Mouse (Mus musculus) limb, embryonic 11.5 days (tissue): ENCODE results near the gene B4galnt3. TPM values are rescaled to one million over a fixed set of nuclear protein-coding genes. Genes with fewer than 3 reads are reported as not detected.
"Not testable (repeated sequence)": the region's sequence is repeated elsewhere in the genome, so short reads cannot be mapped to it uniquely, and the experiment has no call there.

Experiments
- ATAC-seq: fragments of 200-750 bp; cut with Nextera tagmentation; 2 replicates; pipeline ENCODE4 v1.8.0; 2017; ENCODE audit warnings: low read depth; ENCODE audit not compliant: insufficient number of reproducible peaks, low FRiP score, low TSS enrichment
- DNase-seq: peaks from one replicate; pipeline ENCODE4 v3.0.0-alpha.2; 2015; ENCODE audit warnings: low spot score
- H3K27ac ChIP-seq: fragments of 300-500 bp; sonication (generic); replicated peaks from 2 replicates; pipeline ENCODE4 v1.5.1; 2014; ENCODE audit warnings: low read depth, mild to moderate bottlenecking, low read length
- H3K27me3 ChIP-seq: fragments of 300-500 bp; sonication (generic); 2 replicates; pipeline ENCODE4 v1.6.1; 2014; ENCODE audit warnings: mild to moderate bottlenecking, low read length, mixed read lengths; ENCODE audit not compliant: control insufficient read depth, insufficient read depth
- H3K36me3 ChIP-seq: fragments of 300-500 bp; sonication (generic); 2 replicates; pipeline ENCODE4 v1.6.1; 2014; ENCODE audit warnings: mild to moderate bottlenecking, low read length, moderate library complexity, mixed read lengths; ENCODE audit not compliant: control insufficient read depth, insufficient read depth
- H3K4me1 ChIP-seq: fragments of 300-500 bp; sonication (generic); 2 replicates; pipeline ENCODE4 v1.6.1; 2014; ENCODE audit warnings: low read length, mixed read lengths; ENCODE audit not compliant: control insufficient read depth, insufficient read depth
- H3K4me2 ChIP-seq: fragments of 300-500 bp; sonication (generic); 2 replicates; pipeline ENCODE4 v1.6.1; 2014; ENCODE audit warnings: low read depth, mild to moderate bottlenecking, moderate library complexity; ENCODE audit not compliant: severe bottlenecking
- H3K4me3 ChIP-seq: fragments of 300-500 bp; sonication (generic); 2 replicates; pipeline ENCODE4 v1.5.1; 2014; ENCODE audit warnings: low read depth, low read length
- H3K9ac ChIP-seq: fragments of 300-500 bp; sonication (generic); 2 replicates; pipeline ENCODE4 v1.6.1; 2014; ENCODE audit warnings: mild to moderate bottlenecking, low read length
- H3K9me3 ChIP-seq: fragments of 300-500 bp; sonication (generic); 2 replicates; pipeline ENCODE4 v1.6.1; 2016; ENCODE audit warnings: low read length; ENCODE audit not compliant: control insufficient read depth
- WGBS: fragments of 180-500 bp; shearing (Covaris S2); extraction: QIAGEN DNeasy Blood & Tissue Kit; methylation state at CpG from one replicate; pipeline ENCODE4 v1.1.7; 2014; 5-methylcytosine and 5-hydroxymethylcytosine counted together
- polyA plus RNA-seq: library from polyadenylated mRNA; unstranded; fragments of >200 nt; fragmentation: Nextera tagmentation; extraction: Ambion mirVana; gene quantifications from 2 replicates; pipeline ENCODE4 v1.2.1, GENCODE M21; 2014

B4galnt3 gene
- polyA plus RNA-seq, 1 experiment from 2014 or later: 0.19 TPM

DNA sequence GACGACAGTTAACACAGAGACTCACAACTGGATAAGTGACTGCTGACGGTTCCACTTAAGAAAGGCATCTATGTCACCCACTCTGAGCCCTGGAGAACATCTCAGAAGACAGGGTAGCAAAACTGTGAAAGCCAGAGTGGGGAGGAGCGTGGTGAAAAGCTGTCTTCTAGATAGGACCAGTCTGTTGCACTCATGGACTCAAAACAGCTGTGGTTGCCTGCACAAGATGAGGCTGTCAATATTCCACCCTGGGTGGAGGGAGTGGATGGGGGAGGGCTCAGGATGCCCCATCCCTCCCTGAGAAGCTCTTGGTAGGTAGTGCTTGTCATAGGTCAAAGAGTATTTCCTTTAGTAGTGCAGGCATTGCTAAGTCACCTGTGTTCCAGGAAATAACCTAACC, 15.4 kb upstream of the B4galnt3 start:
- ATAC-seq (no peak), DNase-seq (no peak)
- H3K4me1 ChIP-seq: no peaks in the 10 kb centered on the region
- no peaks in the 10 kb centered on the region for H3K36me3 ChIP-seq
- H3K4me3 ChIP-seq: no peak overlapping the region
- WGBS: 51% methylated on average over 3 of the region's 3 CpGs
- no peak overlapping the region for H3K4me2 ChIP-seq
- no peaks in the 10 kb centered on the region for H3K9me3 ChIP-seq
- no peak overlapping the region for H3K27ac ChIP-seq
- H3K27me3 ChIP-seq: no peaks in the 10 kb centered on the region
- no peak overlapping the region for H3K9ac ChIP-seq

DNA sequence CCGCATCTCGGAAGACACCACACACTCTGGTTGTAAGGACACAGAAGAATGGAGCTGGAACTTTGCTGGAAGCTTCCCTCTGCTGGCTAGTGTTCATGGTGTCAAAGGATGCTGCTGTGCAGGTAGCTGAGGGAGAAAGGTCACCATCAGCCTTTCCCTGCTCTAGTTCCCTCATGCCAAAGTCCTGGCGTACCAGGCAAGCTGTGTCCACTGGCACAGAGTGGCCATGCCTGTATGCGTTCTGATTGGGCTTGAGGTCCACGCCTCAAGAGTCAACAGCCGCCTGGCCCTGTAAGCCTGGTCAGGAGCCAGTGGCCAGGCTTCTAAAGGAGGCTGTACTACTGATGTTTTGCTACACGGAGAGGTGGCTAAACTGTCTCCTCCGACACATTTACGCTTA, 15.0 kb upstream of the B4galnt3 start:
- no peak for DNase-seq
- no peaks in the 10 kb centered on the region for H3K4me1 ChIP-seq
- no peak for ATAC-seq
- no peak overlapping the region for H3K4me2 ChIP-seq
- H3K27ac ChIP-seq: no peak overlapping the region
- no peaks in the 10 kb centered on the region for H3K27me3 ChIP-seq
- H3K9ac ChIP-seq: no peak overlapping the region
- 77% methylated on average over 9 of the region's 9 CpGs for WGBS
- H3K36me3 ChIP-seq: no peaks in the 10 kb centered on the region
- H3K4me3 ChIP-seq: no peak overlapping the region
- no peaks in the 10 kb centered on the region for H3K9me3 ChIP-seq

- no peak for DNase-seq
- Histone ChIP-seq H3K4me1 (no peaks in the 10 kb centered on the region), H3K27me3 (no peaks in the 10 kb centered on the region), H3K9ac (no peak overlapping the region), H3K4me2 (no peak overlapping the region), H3K27ac (no peak overlapping the region), H3K36me3 (no peaks in the 10 kb centered on the region), H3K9me3 (no peaks in the 10 kb centered on the region), H3K4me3 (no peak overlapping the region)
- 88% methylated on average over 3 of the region's 3 CpGs for WGBS
- no peak for ATAC-seq
Observed at GRCm38 (mm10) chr6:120306859-120307594, 12.7 kb upstream of the B4galnt3 start.

GRCm38 (mm10) chr6:120302755-120303316, 8.5 kb upstream of the B4galnt3 start:
- Histone ChIP-seq H3K36me3 (no peaks in the 10 kb centered on the region), H3K9ac (no peak overlapping the region), H3K4me3 (no peak overlapping the region), H3K9me3 (no peaks in the 10 kb centered on the region), H3K4me1 (no peaks in the 10 kb centered on the region), H3K4me2 (peak overlapping the region; percentile 7; the same call in 1 of the 2 replicates), H3K27me3 (no peaks in the 10 kb centered on the region), H3K27ac (no peak overlapping the region)
- no peak for ATAC-seq
- 25% methylated on average over 16 of the region's 16 CpGs for WGBS
- DNase-seq: peak; percentile 37

- DNase-seq (peak; percentile 34), ATAC-seq (0 out of 2 replicates have a peak, but pooled peaks have one; percentile 31)
- WGBS: 21% methylated on average over 6 of the region's 6 CpGs
Observed at GRCm38 (mm10) chr6:120301137-120301536, 6.8 kb upstream of the B4galnt3 start.

GRCm38 (mm10) chr6:120296589-120296988, 2.2 kb upstream of the B4galnt3 start:
- ATAC-seq, H3K9me3 ChIP-seq, H3K36me3 ChIP-seq, H3K27ac ChIP-seq, H3K4me2 ChIP-seq, H3K4me1 ChIP-seq, H3K4me3 ChIP-seq, H3K9ac ChIP-seq, DNase-seq: not testable (repeated sequence)
- H3K27me3 ChIP-seq: peaks cover 22% of the 10 kb centered on the region
- 97% methylated on average over 2 of the region's 2 CpGs for WGBS

More at GRCm38 (mm10) chr6:120301137-120301536, 6.8 kb upstream of the B4galnt3 start:
- Histone ChIP-seq H3K4me1 (no peaks in the 10 kb centered on the region), H3K9ac (no peak overlapping the region), H3K9me3 (no peaks in the 10 kb centered on the region), H3K27me3 (no peaks in the 10 kb centered on the region), H3K4me2 (no peak overlapping the region), H3K4me3 (no peak overlapping the region), H3K27ac (no peak overlapping the region), H3K36me3 (no peaks in the 10 kb centered on the region)

GRCm38 (mm10) chr6:120294785-120295133, 400 bp upstream of the B4galnt3 start:
- Histone ChIP-seq H3K27me3 (peaks cover 22% of the 10 kb centered on the region), H3K9me3 (no peaks in the 10 kb centered on the region), H3K36me3 (no peaks in the 10 kb centered on the region), H3K4me3 (peak overlapping the region; percentile 67), H3K4me1 (0 out of 2 replicates have a peak, but pooled peaks cover 4% of the 10 kb centered on the region), H3K27ac (no peak overlapping the region), H3K9ac (peak overlapping the region; percentile 60; the same call in 1 of the 2 replicates), H3K4me2 (peak overlapping the region; percentile 98)
- ATAC-seq (peak; percentile 60), DNase-seq (peak; percentile 67)
- WGBS: under 1% methylated on average over 15 of the region's 16 CpGs

DNA sequence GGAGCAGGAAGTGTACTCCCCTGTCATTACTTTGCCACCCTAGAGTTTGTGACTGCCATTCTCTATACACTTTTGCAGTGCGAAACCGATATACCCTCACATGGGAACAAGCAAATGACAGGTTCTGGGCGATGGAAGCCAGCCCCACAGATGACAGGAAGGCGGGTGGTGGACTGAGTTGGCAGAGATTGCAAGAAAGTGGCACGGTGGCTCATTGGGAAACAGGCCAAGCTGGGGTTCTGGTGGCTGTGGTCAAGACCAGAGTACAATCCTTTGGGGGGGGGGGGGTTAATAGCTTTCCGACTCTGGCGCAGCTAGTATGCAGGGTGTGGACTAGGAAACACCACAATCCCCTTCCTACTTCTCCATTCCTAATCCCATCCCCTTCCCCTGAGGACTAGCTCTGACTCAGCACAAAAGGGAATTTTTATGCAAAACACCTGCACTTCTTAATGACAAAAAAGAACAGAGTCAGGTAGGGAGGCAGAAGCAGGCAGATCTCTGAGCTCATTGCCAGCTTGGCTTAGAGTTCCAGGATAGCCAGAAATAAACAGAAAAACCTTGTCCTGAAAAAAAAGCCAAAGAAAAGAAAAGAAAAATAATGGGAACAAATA, 2.9 kb downstream of the B4galnt3 start:
- Histone ChIP-seq H3K27ac (no peak overlapping the region), H3K9ac (no peak overlapping the region), H3K9me3 (no peaks in the 10 kb centered on the region), H3K4me2 (no peak overlapping the region), H3K27me3 (peaks cover 22% of the 10 kb centered on the region), H3K4me3 (no peak overlapping the region), H3K4me1 (0 out of 2 replicates have a peak, but pooled peaks cover 4% of the 10 kb centered on the region), H3K36me3 (no peaks in the 10 kb centered on the region)
- DNase-seq (no peak), ATAC-seq (no peak)
- 93% methylated on average over 7 of the region's 7 CpGs for whole genome bisulfite sequencing
